Mouse (Mus musculus) layer of hippocampus, adult 2 months (tissue): ENCODE results near the gene Wfikkn2. TPM values are rescaled to one million over a fixed set of nuclear protein-coding genes. Genes with fewer than 3 reads are reported as not detected.
A peak's percentile ranks its signal among the peaks of the same experiment; 100 is the strongest.

Source experiments
- DNase-seq, 2 experiments: peaks; one replicate each; pipeline ENCODE4 v3.0.0; 2022; ENCODE audit warnings: low spot score in 2 of 2
- H3K27ac ChIP-seq: fragments of 200-600 bp; 2 replicates; pipeline ENCODE4 v1.8.1; 2022
- H3K4me3 ChIP-seq: fragments of 200-600 bp; 2 replicates; pipeline ENCODE4 v1.8.1; 2022; ENCODE audit warnings: mild to moderate bottlenecking
- CTCF ChIP-seq: fragments of 200-600 bp; conservative IDR thresholded peaks from 2 replicates; pipeline ENCODE4 v1.8.1; 2022; ENCODE audit warnings: antibody characterized with exemption, mild to moderate bottlenecking, moderate library complexity
- total RNA-seq, 2 experiments: library from RNA; stranded (reverse); gene quantifications; 2 replicates each; pipeline ENCODE4 v1.2.3; 2021

Wfikkn2 gene
- total RNA-seq, 2 experiments from 2014 or later = 0.49 to 0.72 TPM

GRCm38 (mm10) chr11:94229207-94229960 is 16.4 kb downstream of the Wfikkn2 start:
- no peak overlapping the region for H3K4me3 ChIP-seq
- TF ChIP-seq CTCF = no peak
- H3K27ac ChIP-seq = no peak overlapping the region
- no peak for DNase-seq

- no peak for DNase-seq
- H3K27ac ChIP-seq = no peak overlapping the region
- no peak for TF ChIP-seq CTCF
- H3K4me3 ChIP-seq = no peak overlapping the region
Observed at GRCm38 (mm10) chr11:94228416-94228815, 17.4 kb downstream of the Wfikkn2 start.

GRCm38 (mm10) chr11:94225985-94226384 is 19.8 kb downstream of the Wfikkn2 start:
- Histone ChIP-seq H3K27ac (no peak overlapping the region), H3K4me3 (no peak overlapping the region)
- peak in 1 of 2 experiments; percentile 37 for DNase-seq
- TF ChIP-seq CTCF = peak; percentile 85

GRCm38 (mm10) chr11:94223531-94223930 is 22.3 kb downstream of the Wfikkn2 start:
- TF ChIP-seq CTCF = no peak
- no peak for DNase-seq
- Histone ChIP-seq H3K27ac (no peak overlapping the region), H3K4me3 (no peak overlapping the region)

- DNase-seq = no peak
- H3K27ac ChIP-seq = no peak overlapping the region
- no peak overlapping the region for H3K4me3 ChIP-seq
- TF ChIP-seq CTCF = no peak
Observed at GRCm38 (mm10) chr11:94221257-94221656, 24.5 kb downstream of the Wfikkn2 start.

GRCm38 (mm10) chr11:94216247-94216646 is 29.6 kb downstream of the Wfikkn2 start:
- TF ChIP-seq CTCF = no peak
- DNase-seq = no peak
- H3K27ac ChIP-seq = peak overlapping the region; percentile 11; the same call in 1 of the 2 replicates
- H3K4me3 ChIP-seq = no peak overlapping the region

GRCm38 (mm10) chr11:94215581-94215980 is 30.2 kb downstream of the Wfikkn2 start:
- Histone ChIP-seq H3K27ac (0 out of 2 replicates have a peak overlapping the region, but pooled peaks have one; percentile 11), H3K4me3 (peak overlapping the region; percentile 27; the same call in 1 of the 2 replicates)
- DNase-seq = no peak
- no peak for TF ChIP-seq CTCF

GRCm38 (mm10) chr11:94213735-94214594 is 31.8 kb downstream of the Wfikkn2 start:
- H3K27ac ChIP-seq = peak overlapping the region; percentile 99
- no peak for DNase-seq
- H3K4me3 ChIP-seq = peak overlapping the region; percentile 86
- TF ChIP-seq CTCF = no peak

GRCm38 (mm10) chr11:94212997-94213396 is 32.8 kb downstream of the Wfikkn2 start:
- Histone ChIP-seq H3K27ac (peak overlapping the region; percentile 99), H3K4me3 (peak overlapping the region; percentile 86)
- 0 out of 2 replicates have a peak, but pooled peaks have one; percentile 9 for TF ChIP-seq CTCF
- DNase-seq = no peak

- Histone ChIP-seq H3K27ac (peak overlapping the region; percentile 99), H3K4me3 (peak overlapping the region; percentile 86)
- DNase-seq = no peak
- no peak for TF ChIP-seq CTCF
Observed at GRCm38 (mm10) chr11:94212489-94212836, 33.3 kb downstream of the Wfikkn2 start.

GRCm38 (mm10) chr11:94211651-94212488 is 33.9 kb downstream of the Wfikkn2 start:
- DNase-seq = peak; percentile 51 to 54
- TF ChIP-seq CTCF = no peak
- peak overlapping the region; percentile 99 for H3K27ac ChIP-seq
- H3K4me3 ChIP-seq = peak overlapping the region; percentile 86

- TF ChIP-seq CTCF = peak; percentile 28
- H3K27ac ChIP-seq = peak within 1 kb of the TSS; percentile 99
- DNase-seq = peak; percentile 98 to 100
- H3K4me3 ChIP-seq = peak within 1 kb of the TSS; percentile 86
Observed at GRCm38 (mm10) chr11:94211124-94211603, 34.6 kb downstream of the Wfikkn2 start, which contains the start of gene Tob1. Gene Tob1, plus strand, starts transcription at chr11:94211454.
